Mouse (Mus musculus): ENCODE measurements around the gene Atp6v1g1.

The Atp6v1g1 gene

GRCm38 (mm10) chr4:63580078-63580477, 35.5 kb downstream of the Atp6v1g1 start:
- no peak for DNase-seq (ENCODE audit: low spot score in 2 of 2)

- DNase-seq (ENCODE audit: low spot score in 2 of 2) = no peak
Measured at GRCm38 (mm10) chr4:63582580-63582979, 38.0 kb downstream of the Atp6v1g1 start.

- no peak for DNase-seq (ENCODE audit: low spot score in 2 of 2)
Measured at GRCm38 (mm10) chr4:63585216-63585615, 40.6 kb downstream of the Atp6v1g1 start.

- DNase-seq (ENCODE audit: low spot score in 2 of 2) = no peak
Measured at GRCm38 (mm10) chr4:63586240-63586639, 41.7 kb downstream of the Atp6v1g1 start.

GRCm38 (mm10) chr4:63589987-63590386, 45.4 kb downstream of the Atp6v1g1 start:
- no peak for DNase-seq (ENCODE audit: low spot score in 2 of 2)

- DNase-seq (ENCODE audit: low spot score in 2 of 2) = no peak
Measured at GRCm38 (mm10) chr4:63590538-63590937, 46.0 kb downstream of the Atp6v1g1 start.

- DNase-seq (ENCODE audit: low spot score in 2 of 2) = no peak
Measured at GRCm38 (mm10) chr4:63594459-63595110, 50.0 kb downstream of the Atp6v1g1 start.

GRCm38 (mm10) chr4:63595259-63595658, 50.7 kb downstream of the Atp6v1g1 start:
- no peak for DNase-seq (ENCODE audit: low spot score in 2 of 2)

GRCm38 (mm10) chr4:63596010-63596409, 51.4 kb downstream of the Atp6v1g1 start:
- DNase-seq (ENCODE audit: low spot score in 2 of 2) = no peak

Data from right cerebral cortex, adult 2 months (tissue).